Mouse (Mus musculus) bone marrow macrophage, adult 2 months (primary cell): Measurements from ENCODE around the gene Coq6.

Source experiments
- CTCF ChIP-seq: IDR thresholded peaks from 2 replicates; pipeline ENCODE4 v1.5.1; 2012; ENCODE audit warnings: low read depth, mild to moderate bottlenecking, low read length, moderate library complexity
- POLR2A ChIP-seq: IDR thresholded peaks from 2 replicates; pipeline ENCODE4 v1.6.1; 2012; ENCODE audit warnings: mild to moderate bottlenecking, low read depth, low read length, borderline replicate concordance

GRCm38 (mm10) chr12:84390336-84390735 is 28.9 kb downstream of the Coq6 start:
- TF ChIP-seq CTCF (no peak), POLR2A (no peak)
